Mouse (Mus musculus): Measurements from ENCODE around the gene Itga2. TPM values are rescaled to one million over a fixed set of nuclear protein-coding genes. Genes with fewer than 3 reads are reported as not detected.

The Itga2 gene
- total and polyA plus RNA-seq, 3 experiments = under 0.01 TPM; not detected in 2

Other genes with a start within 250 kb of the Itga2 start
- 46.9 and 59.2 TPM in 2 replicates for gene Mocs2, start 113.9 kb downstream of the Itga2 start, total RNA-seq (2012; rRNA removed)
- gene Mocs2, start 113.9 kb downstream of the Itga2 start, polyA plus RNA-seq (2012; ENCODE audit: insufficient read depth in 1 of 2, insufficient read length in 2 of 2, low read depth in 1 of 2, low replicate concordance in 2 of 2, missing spikeins in 1 of 2) = 10 to 100 TPM in 1 of 2 experiments, not detected in 1; 37.4 TPM
- gene Pelo, start 158.1 kb upstream of the Itga2 start, total RNA-seq (2012; rRNA removed) = 30.4 and 32.6 TPM in 2 replicates
- gene Pelo, start 158.1 kb upstream of the Itga2 start, polyA plus RNA-seq (2012; ENCODE audit: insufficient read depth in 1 of 2, insufficient read length in 2 of 2, low read depth in 1 of 2, low replicate concordance in 2 of 2, missing spikeins in 1 of 2) = 10 to 100 TPM in 1 of 2 experiments, not detected in 1; 39.7 TPM
- 0.31 TPM in 1 of 2 replicates, not detected in the other for gene Gm49395, start 169.8 kb upstream of the Itga2 start, total RNA-seq (2012; rRNA removed)
- not detected for gene Gm49395, start 169.8 kb upstream of the Itga2 start, polyA plus RNA-seq (2012; ENCODE audit: insufficient read depth in 1 of 2, insufficient read length in 2 of 2, low read depth in 1 of 2, low replicate concordance in 2 of 2, missing spikeins in 1 of 2)
- not detected in 2 replicates for gene Itga1, start 169.9 kb upstream of the Itga2 start, total RNA-seq (2012; rRNA removed)
- gene Itga1, start 169.9 kb upstream of the Itga2 start, polyA plus RNA-seq (2012; ENCODE audit: insufficient read depth in 1 of 2, insufficient read length in 2 of 2, low read depth in 1 of 2, low replicate concordance in 2 of 2, missing spikeins in 1 of 2) = not detected

Data from MEL (cell line).